Mouse (Mus musculus): ENCODE results near the gene Kcnip2. TPM values are rescaled to one million over a fixed set of nuclear protein-coding genes. Genes with fewer than 3 reads are reported as not detected.
A peak's percentile ranks its signal among the peaks of the same experiment; 100 is the strongest.
"Not testable (repeated sequence)": the region's sequence is repeated elsewhere in the genome, so short reads cannot be mapped to it uniquely, and the experiment has no call there.

Kcnip2 gene
- polyA plus RNA-seq, 1 experiment from 2014 or later = 2.2 TPM

GRCm38 (mm10) chr19:45813801-45814200, 2.1 kb downstream of the Kcnip2 start:
- Histone ChIP-seq H3K4me3 (ENCODE audit: low read depth, low read length) (no peak overlapping the region), H3K4me2 (replicated peaks; ENCODE audit: low read depth) (no peak overlapping the region), H3K27ac (replicated peaks) (no peak overlapping the region), H3K9me3 (ENCODE audit: control insufficient read depth, low read length) (no peaks in the 10 kb centered on the region), H3K27me3 (ENCODE audit: control insufficient read depth, insufficient read depth, low read length) (no peaks in the 10 kb centered on the region), H3K9ac (ENCODE audit: low read length) (no peak overlapping the region), H3K36me3 (ENCODE audit: control insufficient read depth, insufficient read depth, low read length) (peaks cover 4% of the 10 kb centered on the region; the same call in 1 of the 2 replicates), H3K4me1 (replicated peaks; ENCODE audit: control insufficient read depth, insufficient read depth) (peaks cover 7% of the 10 kb centered on the region; the same call in 1 of the 2 replicates)
- WGBS = 17% methylated on average over 9 of the region's 12 CpGs
- ATAC-seq (ENCODE audit: low FRiP score, low TSS enrichment) (0 out of 2 replicates have a peak, but pooled peaks have one; percentile 45), DNase-seq (ENCODE audit: low spot score) (peak; percentile 69)
- TF ChIP-seq CTCF (IDR thresholded peaks at IDR 0.05; ENCODE audit: low read depth) (no peak), EP300 (optimal IDR thresholded peaks at IDR 0.05) (no peak)

DNA sequence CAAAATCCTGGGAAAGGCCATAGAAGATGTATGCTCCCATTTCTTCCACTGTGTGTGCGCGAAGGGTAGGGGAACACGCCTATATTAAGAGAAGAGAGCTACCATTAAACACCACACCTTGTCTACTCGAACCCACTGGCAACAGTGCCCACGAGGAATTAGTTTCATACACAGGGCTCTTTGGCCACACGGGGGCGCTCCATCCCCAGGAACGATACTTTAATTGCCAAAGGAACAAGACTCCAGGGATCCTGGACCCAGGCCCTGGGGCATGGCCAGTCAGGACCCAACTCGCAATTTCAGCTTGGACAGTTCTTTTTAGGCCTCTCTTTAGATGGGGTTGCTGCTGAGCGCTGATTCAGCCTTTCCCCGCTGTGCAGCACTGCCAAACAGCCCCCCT, 2.6 kb downstream of the Kcnip2 start:
- TF ChIP-seq CTCF (IDR thresholded peaks at IDR 0.05; ENCODE audit: low read depth) = peak; percentile 89
- no peak for TF ChIP-seq EP300 (optimal IDR thresholded peaks at IDR 0.05)
- Histone ChIP-seq H3K9me3 (ENCODE audit: control insufficient read depth, low read length) (no peaks in the 10 kb centered on the region), H3K4me3 (ENCODE audit: low read depth, low read length) (no peak overlapping the region), H3K36me3 (ENCODE audit: control insufficient read depth, insufficient read depth, low read length) (no peaks in the 10 kb centered on the region), H3K27me3 (ENCODE audit: control insufficient read depth, insufficient read depth, low read length) (no peaks in the 10 kb centered on the region), H3K4me2 (replicated peaks; ENCODE audit: low read depth) (no peak overlapping the region; the same call in 1 of the 2 replicates), H3K4me1 (replicated peaks; ENCODE audit: control insufficient read depth, insufficient read depth) (peaks cover 7% of the 10 kb centered on the region; the same call in 1 of the 2 replicates), H3K27ac (replicated peaks) (no peak overlapping the region), H3K9ac (ENCODE audit: low read length) (no peak overlapping the region)
- 4% methylated on average over 11 of the region's 11 CpGs for WGBS
- ATAC-seq (ENCODE audit: low FRiP score, low TSS enrichment) (0 out of 2 replicates have a peak, but pooled peaks have one; percentile 18), DNase-seq (ENCODE audit: low spot score) (peak; percentile 86)

DNA sequence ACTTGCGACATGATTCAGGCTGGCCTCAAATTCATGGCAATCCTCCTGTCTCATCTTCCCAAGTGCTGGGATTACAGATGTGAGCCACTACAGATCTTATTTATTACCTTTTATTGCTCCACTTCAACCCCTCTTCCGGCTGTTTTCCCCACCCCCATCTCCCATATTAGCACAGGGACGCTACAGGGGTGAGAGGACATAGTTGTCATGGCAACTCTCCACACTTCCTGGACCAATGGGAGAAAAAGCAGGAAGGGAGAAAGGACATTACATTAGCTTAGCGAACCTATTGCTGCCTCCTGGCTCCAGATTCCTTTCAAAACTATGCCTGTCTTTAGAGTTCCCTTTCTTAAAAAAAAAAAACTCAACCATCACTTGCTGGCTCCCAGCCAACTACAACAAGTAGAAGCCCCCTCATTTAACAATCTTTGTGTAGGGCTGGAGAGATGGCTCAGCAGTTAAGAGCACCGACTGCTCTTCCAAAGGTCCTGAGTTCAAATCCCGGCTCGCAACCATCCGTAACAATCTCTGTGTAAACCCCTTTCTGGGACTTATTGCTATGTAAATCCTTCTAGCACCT, 3.1 kb downstream of the Kcnip2 start:
- Histone ChIP-seq H3K36me3 (ENCODE audit: control insufficient read depth, insufficient read depth, low read length) (no peaks in the 10 kb centered on the region), H3K9me3 (ENCODE audit: control insufficient read depth, low read length) (no peaks in the 10 kb centered on the region), H3K4me1 (replicated peaks; ENCODE audit: control insufficient read depth, insufficient read depth) (peaks cover 7% of the 10 kb centered on the region; the same call in 1 of the 2 replicates), H3K27me3 (ENCODE audit: control insufficient read depth, insufficient read depth, low read length) (no peaks in the 10 kb centered on the region), H3K4me2 (replicated peaks; ENCODE audit: low read depth) (peak overlapping the region; percentile 53), H3K27ac (replicated peaks) (no peak overlapping the region), H3K9ac (ENCODE audit: low read length) (no peak overlapping the region), H3K4me3 (ENCODE audit: low read depth, low read length) (no peak overlapping the region)
- DNase-seq (ENCODE audit: low spot score) = no peak
- 18% methylated on average over 8 of the region's 8 CpGs for WGBS
- ATAC-seq (ENCODE audit: low FRiP score, low TSS enrichment) = no peak
- no peak for TF ChIP-seq EP300 (optimal IDR thresholded peaks at IDR 0.05)
- TF ChIP-seq CTCF (IDR thresholded peaks at IDR 0.05; ENCODE audit: low read depth) = no peak

DNA sequence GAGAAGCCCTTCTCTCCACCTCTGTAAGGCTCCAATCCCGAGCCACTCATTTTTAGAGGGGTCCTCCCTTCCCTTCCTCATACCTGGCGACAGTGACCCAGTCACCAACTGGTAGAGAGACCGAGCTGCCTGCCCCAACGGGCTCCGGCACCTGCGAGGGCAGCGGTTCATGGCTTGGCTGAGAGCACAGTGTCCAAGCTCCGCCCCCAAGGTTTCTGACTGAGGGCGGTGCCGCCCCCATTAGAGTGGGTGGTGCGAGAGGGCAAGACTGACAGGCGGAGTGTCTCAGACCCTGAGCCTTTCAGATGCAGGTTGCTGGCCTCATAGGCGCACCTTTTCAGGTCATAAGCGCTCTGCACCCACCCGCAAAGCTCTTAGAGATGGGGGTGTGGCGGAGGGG, 3.7 kb downstream of the Kcnip2 start:
- Histone ChIP-seq H3K9ac (ENCODE audit: low read length) (no peak overlapping the region), H3K27ac (replicated peaks) (no peak overlapping the region), H3K4me1 (replicated peaks; ENCODE audit: control insufficient read depth, insufficient read depth) (peaks cover 7% of the 10 kb centered on the region; the same call in 1 of the 2 replicates), H3K4me3 (ENCODE audit: low read depth, low read length) (peak overlapping the region; percentile 12; the same call in 1 of the 2 replicates), H3K36me3 (ENCODE audit: control insufficient read depth, insufficient read depth, low read length) (no peaks in the 10 kb centered on the region), H3K27me3 (ENCODE audit: control insufficient read depth, insufficient read depth, low read length) (no peaks in the 10 kb centered on the region), H3K4me2 (replicated peaks; ENCODE audit: low read depth) (peak overlapping the region; percentile 53), H3K9me3 (ENCODE audit: control insufficient read depth, low read length) (no peaks in the 10 kb centered on the region)
- TF ChIP-seq CTCF (IDR thresholded peaks at IDR 0.05; ENCODE audit: low read depth) (no peak), EP300 (optimal IDR thresholded peaks at IDR 0.05) (no peak)
- WGBS = 2% methylated on average over 16 of the region's 16 CpGs
- DNase-seq (ENCODE audit: low spot score) (peak; percentile 63), ATAC-seq (ENCODE audit: low FRiP score, low TSS enrichment) (peak; percentile 21; the same call in 1 of the 2 replicates)

- DNase-seq (ENCODE audit: low spot score) = no peak
- ATAC-seq (ENCODE audit: low FRiP score, low TSS enrichment) = no peak
- peaks cover 7% of the 10 kb centered on the region; the same call in 1 of the 2 replicates for H3K4me1 ChIP-seq (replicated peaks; ENCODE audit: control insufficient read depth, insufficient read depth)
- no peaks in the 10 kb centered on the region for H3K9me3 ChIP-seq (ENCODE audit: control insufficient read depth, low read length)
- no peak for TF ChIP-seq CTCF (IDR thresholded peaks at IDR 0.05; ENCODE audit: low read depth)
- TF ChIP-seq EP300 (optimal IDR thresholded peaks at IDR 0.05) = no peak
- 65% methylated on average over 12 of the region's 12 CpGs for WGBS
- H3K27me3 ChIP-seq (ENCODE audit: control insufficient read depth, insufficient read depth, low read length) = no peaks in the 10 kb centered on the region
- H3K9ac ChIP-seq (ENCODE audit: low read length) = no peak overlapping the region
- no peaks in the 10 kb centered on the region for H3K36me3 ChIP-seq (ENCODE audit: control insufficient read depth, insufficient read depth, low read length)
- no peak overlapping the region for H3K27ac ChIP-seq (replicated peaks)
- H3K4me2 ChIP-seq (replicated peaks; ENCODE audit: low read depth) = no peak overlapping the region
- no peak overlapping the region for H3K4me3 ChIP-seq (ENCODE audit: low read depth, low read length)
Measured at GRCm38 (mm10) chr19:45811028-45811674, 4.7 kb downstream of the Kcnip2 start.

GRCm38 (mm10) chr19:45807732-45808131, 8.1 kb downstream of the Kcnip2 start:
- ATAC-seq (ENCODE audit: low FRiP score, low TSS enrichment) (no peak), DNase-seq (ENCODE audit: low spot score) (no peak)
- no peak for TF ChIP-seq EP300 (optimal IDR thresholded peaks at IDR 0.05)
- no peak for TF ChIP-seq CTCF (IDR thresholded peaks at IDR 0.05; ENCODE audit: low read depth)
- Histone ChIP-seq H3K9me3 (ENCODE audit: control insufficient read depth, low read length) (no peaks in the 10 kb centered on the region), H3K27ac (replicated peaks) (no peak overlapping the region), H3K36me3 (ENCODE audit: control insufficient read depth, insufficient read depth, low read length) (no peaks in the 10 kb centered on the region), H3K4me1 (replicated peaks; ENCODE audit: control insufficient read depth, insufficient read depth) (0 out of 2 replicates have a peak, but pooled peaks cover 3% of the 10 kb centered on the region), H3K4me3 (ENCODE audit: low read depth, low read length) (no peak overlapping the region), H3K27me3 (ENCODE audit: control insufficient read depth, insufficient read depth, low read length) (no peaks in the 10 kb centered on the region), H3K4me2 (replicated peaks; ENCODE audit: low read depth) (no peak overlapping the region), H3K9ac (ENCODE audit: low read length) (no peak overlapping the region)
- WGBS = 97% methylated on average over 4 of the region's 4 CpGs

DNA sequence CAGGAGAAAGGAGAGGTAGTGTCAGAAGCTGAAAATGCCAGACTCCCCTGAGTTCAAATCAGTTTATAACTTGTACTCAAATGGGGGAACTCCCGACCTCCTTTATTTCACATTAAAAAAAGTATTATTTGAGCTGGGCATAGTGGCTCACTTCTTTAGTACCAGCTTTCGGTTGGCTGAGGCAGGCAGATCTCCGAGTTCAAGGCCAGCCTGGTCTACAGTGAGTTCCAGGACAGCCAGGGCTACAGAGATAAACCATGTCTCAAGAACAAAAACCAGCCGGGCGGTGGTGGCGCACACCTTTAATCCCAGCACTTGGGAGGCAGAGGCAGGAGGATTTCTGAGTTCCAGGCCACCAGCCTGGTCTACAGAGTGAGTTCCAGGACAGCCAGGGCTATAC, 10.0 kb downstream of the Kcnip2 start:
- H3K9ac ChIP-seq (ENCODE audit: low read length); DNase-seq (ENCODE audit: low spot score); H3K36me3 ChIP-seq (ENCODE audit: control insufficient read depth, insufficient read depth, low read length); H3K27ac ChIP-seq (replicated peaks); H3K4me2 ChIP-seq (replicated peaks; ENCODE audit: low read depth); H3K9me3 ChIP-seq (ENCODE audit: control insufficient read depth, low read length); H3K4me3 ChIP-seq (ENCODE audit: low read depth, low read length); H3K4me1 ChIP-seq (replicated peaks; ENCODE audit: control insufficient read depth, insufficient read depth); H3K27me3 ChIP-seq (ENCODE audit: control insufficient read depth, insufficient read depth, low read length); ATAC-seq (ENCODE audit: low FRiP score, low TSS enrichment): not testable (repeated sequence)
- WGBS = 90% methylated on average over 6 of the region's 6 CpGs

All from stomach, postnatal 0 days (tissue).